In the genomic region with DNA sequence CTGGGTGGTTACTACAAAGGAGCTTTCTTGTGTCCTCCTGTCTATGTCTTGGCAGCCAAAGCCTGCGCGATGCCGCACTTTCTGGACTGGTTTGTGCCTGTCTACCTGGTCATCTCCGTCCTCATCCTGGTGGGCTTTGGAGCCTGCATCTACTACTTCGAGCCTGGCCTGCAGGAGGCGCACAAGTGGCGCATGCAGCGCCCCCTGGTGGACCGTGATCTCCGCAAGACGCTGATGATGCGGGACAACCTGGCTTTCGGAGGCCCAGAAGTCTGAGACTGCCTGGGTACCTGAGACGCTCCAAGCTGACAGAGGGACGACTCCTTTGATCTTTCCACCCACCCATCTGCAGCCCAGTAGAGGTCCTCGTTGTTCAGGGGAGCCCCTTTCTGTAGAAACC, we compare ENCODE assay signal across 9 mouse cellular contexts. TPM values are rescaled to one million over a fixed set of nuclear protein-coding genes. Genes with fewer than 3 reads are reported as not detected.
A peak's percentile ranks its signal among the peaks of the same experiment; 100 is the strongest.
DNase-seq lines count a peak whose midpoint lies in the region; ATAC-seq and TF ChIP-seq lines count a peak whose summit lies in the region.
"Had no signal": no experiment of that assay in that cellular context is flagged by ENCODE, and none has a peak within 500 bp of the region (broad histone marks: within the 10 kb centered on the region; RNA-seq: fewer than 3 reads in every experiment).

No protein-coding gene starts in this region.

- H3K9ac ChIP-seq in kidney, embryonic 14.5 days (ENCODE audit: low read depth, low read length), result no peak overlapping the region
- no peak overlapping the region for H3K9ac ChIP-seq in neural tube, embryonic 11.5 days (ENCODE audit: low read length)

- no peak for ATAC-seq in kidney, embryonic 14.5 days (ENCODE audit: low FRiP score, low TSS enrichment)
- ATAC-seq in G1E (ENCODE audit: extremely low read depth, insufficient number of reproducible peaks, low FRiP score, poor library complexity, severe bottlenecking), result no peak
- no peak for ATAC-seq in neural tube, embryonic 11.5 days (ENCODE audit: insufficient read depth, low FRiP score, low TSS enrichment)

- intact Hi-C loops in left cerebral cortex, postnatal 25 days (cut with DNase I), result no loop called here

- no peaks in the 10 kb centered on the region for H3K4me1 ChIP-seq in kidney, embryonic 14.5 days (ENCODE audit: control insufficient read depth, insufficient read depth, low read length)
- H3K4me1 ChIP-seq in G1E (ENCODE audit: insufficient read depth, low read depth, low read length), result peaks cover 3% of the 10 kb centered on the region; the same call in 1 of the 2 replicates
- H3K4me1 ChIP-seq in neural tube, embryonic 11.5 days (ENCODE audit: control insufficient read depth, insufficient read depth, low read length), result peaks cover 11% of the 10 kb centered on the region

- no peak overlapping the region for H3K4me2 ChIP-seq in kidney, embryonic 14.5 days (replicated peaks; ENCODE audit: low read depth, low read length)
- no peak overlapping the region for H3K4me2 ChIP-seq in neural tube, embryonic 11.5 days (ENCODE audit: low read depth)

- peak; percentile 79 for TF ChIP-seq CTCF in G1E (IDR thresholded peaks at IDR 0.05; ENCODE audit: low read depth, low read length)

- no peaks in the 10 kb centered on the region for H3K9me3 ChIP-seq in kidney, embryonic 14.5 days (ENCODE audit: control insufficient read depth, low read length)
- no peaks in the 10 kb centered on the region for H3K9me3 ChIP-seq in G1E (replicated peaks)
- no peaks in the 10 kb centered on the region for H3K9me3 ChIP-seq in neural tube, embryonic 11.5 days (ENCODE audit: control insufficient read depth, low read length)

- no peaks in the 10 kb centered on the region for H3K27me3 ChIP-seq in kidney, embryonic 14.5 days (ENCODE audit: control insufficient read depth, insufficient read depth, low read length)
- peaks cover 40% of the 10 kb centered on the region for H3K27me3 ChIP-seq in G1E (ENCODE audit: insufficient read depth, low read length)
- H3K27me3 ChIP-seq in neural tube, embryonic 11.5 days (ENCODE audit: control insufficient read depth, insufficient read depth, low read length), result no peaks in the 10 kb centered on the region

- no peak overlapping the region for H3K27ac ChIP-seq in kidney, embryonic 14.5 days (ENCODE audit: low read depth, low read length)
- no peak overlapping the region for H3K27ac ChIP-seq in neural tube, embryonic 11.5 days (ENCODE audit: low read depth, low read length)

- H3K4me3 ChIP-seq in kidney, embryonic 14.5 days (ENCODE audit: low read length), result no peak overlapping the region
- H3K4me3 ChIP-seq in G1E (ENCODE audit: low read depth, low read length), result no peak overlapping the region
- H3K4me3 ChIP-seq in neural tube, embryonic 11.5 days (ENCODE audit: low read depth, low read length), result no peak overlapping the region

- 16% methylated on average over 16 of the region's 16 CpGs for WGBS in kidney, embryonic 14.5 days
- WGBS in neural tube, embryonic 11.5 days, result 13% methylated on average over 16 of the region's 16 CpGs

- DNase-seq in kidney, adult 18-20 months, result peak; percentile 69
- DNase-seq in G1E (ENCODE audit: low spot score), result no peak
- peak; percentile 62 for DNase-seq in c-Kit-positive CD71-negative TER-119-negative erythroid progenitor cells, embryonic 14.5 days (ENCODE audit: low read depth)
- peak; percentile 79 for DNase-seq in gastrocnemius, postnatal 10 days
- DNase-seq in left cerebral cortex, postnatal 25 days (ENCODE audit: low spot score in 2 of 2), result peak; percentile 77 to 80
- peak; percentile 82 for DNase-seq in neural tube, embryonic 11.5 days (ENCODE audit: low spot score)
- peak; percentile 46 to 87 for DNase-seq in thymus, postnatal 10 days (ENCODE audit: low spot score in 2 of 2)

- H3K36me3 ChIP-seq in kidney, embryonic 14.5 days (ENCODE audit: control insufficient read depth, insufficient read depth, low read length), result no peaks in the 10 kb centered on the region
- no peaks in the 10 kb centered on the region for H3K36me3 ChIP-seq in G1E (replicated peaks)
- no peaks in the 10 kb centered on the region for H3K36me3 ChIP-seq in neural tube, embryonic 11.5 days (ENCODE audit: control insufficient read depth, insufficient read depth, low read length)

RNA-seq across cellular contexts. Expression of gene 1500009C09Rik, which starts 7.3 kb away (rescaled TPM):
- polyA plus RNA-seq in kidney, embryonic 14.5 days (2014; fragmentation: Nextera tagmentation; extraction: Ambion mirVana), result not detected in 2 replicates
- not detected in 2 replicates for total RNA-seq in G1E (2014; fragmentation: Nextera tagmentation)
- total RNA-seq in G1E (2017), result not detected in 2 replicates
- polyA plus RNA-seq in G1E (2012), result not detected in 2 replicates
- not detected for total RNA-seq in gastrocnemius, postnatal 10 days (2021)
- 100 to 1,000 TPM in 1 of 2 experiments, 10 to 100 TPM in 1; 99.5 to 102 TPM for total RNA-seq in left cerebral cortex, postnatal 25 days (2021)
- polyA plus RNA-seq in neural tube, embryonic 11.5 days (2014; fragmentation: Nextera tagmentation; extraction: Ambion mirVana), result 0.68 and 0.76 TPM in 2 replicates
- total RNA-seq: gastrocnemius, adult 8-10 months had no signal

RNA-seq across cellular contexts. Expression of gene Cenpm, which starts 15.0 kb away (rescaled TPM):
- polyA plus RNA-seq in kidney, embryonic 14.5 days (2014; fragmentation: Nextera tagmentation; extraction: Ambion mirVana), result 83.3 and 116 TPM in 2 replicates
- total RNA-seq in G1E (2014; fragmentation: Nextera tagmentation) (70.7 and 84.1 TPM in 2 replicates), G1E (2017) (13.7 and 15.7 TPM in 2 replicates)
- polyA plus RNA-seq in G1E (2012), result 103 and 105 TPM in 2 replicates
- total RNA-seq in gastrocnemius, postnatal 10 days (2021), result 1 to 10 TPM; 4.2 to 7.0 TPM
- total RNA-seq in left cerebral cortex, postnatal 25 days (2021), result 1 to 10 TPM; 3.5 to 3.9 TPM
- 64.4 and 68.7 TPM in 2 replicates for polyA plus RNA-seq in neural tube, embryonic 11.5 days (2014; fragmentation: Nextera tagmentation; extraction: Ambion mirVana)
- total RNA-seq: gastrocnemius, adult 8-10 months had no signal

RNA-seq across cellular contexts. Expression of gene Sept3, which starts 15.2 kb away (rescaled TPM):
- polyA plus RNA-seq in kidney, embryonic 14.5 days (2014; fragmentation: Nextera tagmentation; extraction: Ambion mirVana), result 8.6 and 15.8 TPM in 2 replicates
- total RNA-seq in G1E (2014; fragmentation: Nextera tagmentation) (not detected in 2 replicates), G1E (2017) (0.05 and 0.12 TPM in 2 replicates)
- not detected in 2 replicates for polyA plus RNA-seq in G1E (2012)
- 1 to 10 TPM; 1.2 to 2.0 TPM for total RNA-seq in gastrocnemius, postnatal 10 days (2021)
- total RNA-seq in left cerebral cortex, postnatal 25 days (2021), result 100 to 1,000 TPM; 436 to 478 TPM
- polyA plus RNA-seq in neural tube, embryonic 11.5 days (2014; fragmentation: Nextera tagmentation; extraction: Ambion mirVana), result 141 and 142 TPM in 2 replicates

RNA-seq across cellular contexts. Expression of gene Tnfrsf13c, which starts 35.3 kb away (rescaled TPM):
- 0.12 and 0.13 TPM in 2 replicates for polyA plus RNA-seq in kidney, embryonic 14.5 days (2014; fragmentation: Nextera tagmentation; extraction: Ambion mirVana)
- total RNA-seq in G1E (2014; fragmentation: Nextera tagmentation) (1.6 and 2.4 TPM in 2 replicates), G1E (2017) (0.71 and 1.2 TPM in 2 replicates)
- 0.18 and 0.65 TPM in 2 replicates for polyA plus RNA-seq in G1E (2012)
- under 1 TPM; 0.45 to 0.52 TPM for total RNA-seq in gastrocnemius, postnatal 10 days (2021)
- under 1 TPM; 0.41 TPM for total RNA-seq in left cerebral cortex, postnatal 25 days (2021)
- polyA plus RNA-seq in neural tube, embryonic 11.5 days (2014; fragmentation: Nextera tagmentation; extraction: Ambion mirVana), result 0.23 and 0.57 TPM in 2 replicates
- total RNA-seq: gastrocnemius, adult 8-10 months had no signal

RNA-seq across cellular contexts. Expression of gene Wbp2nl, which starts 39.2 kb away (rescaled TPM):
- 0.23 and 0.65 TPM in 2 replicates for polyA plus RNA-seq in kidney, embryonic 14.5 days (2014; fragmentation: Nextera tagmentation; extraction: Ambion mirVana)
- total RNA-seq in G1E (2014; fragmentation: Nextera tagmentation) (not detected in 2 replicates), G1E (2017) (0.11 TPM in 1 of 2 replicates, not detected in the other)
- polyA plus RNA-seq in G1E (2012), result not detected in 2 replicates
- total RNA-seq in gastrocnemius, postnatal 10 days (2021), result not detected
- total RNA-seq in left cerebral cortex, postnatal 25 days (2021), result not detected
- polyA plus RNA-seq in neural tube, embryonic 11.5 days (2014; fragmentation: Nextera tagmentation; extraction: Ambion mirVana), result 0.16 and 0.27 TPM in 2 replicates
- total RNA-seq: gastrocnemius, adult 8-10 months had no signal

Comparison
In these comparisons a context has a peak if more than half of its experiments do, and no peak if none do; other contexts are left out.
1. RNA of gene 1500009C09Rik, which starts 7.3 kb away (total RNA-seq): 99.5 to 102 TPM in left cerebral cortex, postnatal 25 days; not detected in gastrocnemius, postnatal 10 days and not detected in G1E; every median in the first group is over 10 times any median in the second.
2. RNA of gene Sept3, which starts 15.2 kb away (total RNA-seq): 436 to 478 TPM in left cerebral cortex, postnatal 25 days; 1.2 to 2.0 TPM in gastrocnemius, postnatal 10 days and 0.05 to 0.12 TPM in G1E; every median in the first group is over 100 times any median in the second.